Mouse (Mus musculus) right cerebral cortex, postnatal 4 days (tissue): ENCODE data around the gene Usp54.

Experiments
- DNase-seq: peaks from one replicate; pipeline ENCODE4 v3.0.0-alpha.2; 2022

Gene Usp54

GRCm38 (mm10) chr14:20640644-20641437, at the start of gene Usp54:
Gene Usp54 (minus strand): TSS chr14:20641063.
- DNase-seq: peak; percentile 97

- DNase-seq: no peak
Measured at GRCm38 (mm10) chr14:20689009-20689408, 48.1 kb upstream of the Usp54 start.

GRCm38 (mm10) chr14:20686576-20686975, 45.7 kb upstream of the Usp54 start:
- no peak for DNase-seq

- no peak for DNase-seq
Measured at GRCm38 (mm10) chr14:20682498-20682897, 41.6 kb upstream of the Usp54 start.

- no peak for DNase-seq
Measured at GRCm38 (mm10) chr14:20681742-20682141, 40.9 kb upstream of the Usp54 start.

- DNase-seq: no peak
Measured at GRCm38 (mm10) chr14:20677906-20678305, 37.0 kb upstream of the Usp54 start.

- peak; percentile 100 for DNase-seq
Measured at GRCm38 (mm10) chr14:20674064-20674833, 33.4 kb upstream of the Usp54 start, which contains the start of gene Sec24c. Gene Sec24c (plus strand): TSS chr14:20674308.

GRCm38 (mm10) chr14:20673735-20674063, 32.8 kb upstream of the Usp54 start:
- no peak for DNase-seq

GRCm38 (mm10) chr14:20672990-20673389, 32.1 kb upstream of the Usp54 start:
- DNase-seq: peak; percentile 44

GRCm38 (mm10) chr14:20668154-20668810, 27.4 kb upstream of the Usp54 start, which contains the start of gene Synpo2l:
Gene Synpo2l (minus strand): TSS chr14:20668354.
- no peak for DNase-seq

GRCm38 (mm10) chr14:20667469-20667868, 26.6 kb upstream of the Usp54 start:
- no peak for DNase-seq

- DNase-seq: no peak
Measured at GRCm38 (mm10) chr14:20664436-20664835, 23.6 kb upstream of the Usp54 start.

- no peak for DNase-seq
Measured at GRCm38 (mm10) chr14:20663601-20664000, 22.7 kb upstream of the Usp54 start.

GRCm38 (mm10) chr14:20662740-20663139, 21.9 kb upstream of the Usp54 start:
- no peak for DNase-seq

GRCm38 (mm10) chr14:20661661-20662331, 20.9 kb upstream of the Usp54 start:
- DNase-seq: peak; percentile 34

GRCm38 (mm10) chr14:20660827-20661660, 20.2 kb upstream of the Usp54 start:
- peak; percentile 86 for DNase-seq

GRCm38 (mm10) chr14:20659687-20660086, 18.8 kb upstream of the Usp54 start:
- no peak for DNase-seq

GRCm38 (mm10) chr14:20658902-20659301, 18.0 kb upstream of the Usp54 start:
- DNase-seq: no peak

- no peak for DNase-seq
Measured at GRCm38 (mm10) chr14:20658326-20658725, 17.5 kb upstream of the Usp54 start.

GRCm38 (mm10) chr14:20656361-20656760, 15.5 kb upstream of the Usp54 start, which contains the start of gene Myoz1:
Gene Myoz1 (minus strand): TSS chr14:20656540.
- no peak for DNase-seq

GRCm38 (mm10) chr14:20655731-20656130, 14.9 kb upstream of the Usp54 start:
- no peak for DNase-seq
